Mouse (Mus musculus): ENCODE results near the gene Lhx1. TPM values are rescaled to one million over a fixed set of nuclear protein-coding genes. Genes with fewer than 3 reads are reported as not detected.

Gene Lhx1
- polyA plus RNA-seq, 1 experiment = 0.02 TPM

- WGBS = 87% methylated on average over 1 of the region's 1 CpGs
- no peak for DNase-seq (ENCODE audit: low read depth, low spot score)
Observed at GRCm38 (mm10) chr11:84512031-84512430, 13.3 kb downstream of the Lhx1 start.

DNA sequence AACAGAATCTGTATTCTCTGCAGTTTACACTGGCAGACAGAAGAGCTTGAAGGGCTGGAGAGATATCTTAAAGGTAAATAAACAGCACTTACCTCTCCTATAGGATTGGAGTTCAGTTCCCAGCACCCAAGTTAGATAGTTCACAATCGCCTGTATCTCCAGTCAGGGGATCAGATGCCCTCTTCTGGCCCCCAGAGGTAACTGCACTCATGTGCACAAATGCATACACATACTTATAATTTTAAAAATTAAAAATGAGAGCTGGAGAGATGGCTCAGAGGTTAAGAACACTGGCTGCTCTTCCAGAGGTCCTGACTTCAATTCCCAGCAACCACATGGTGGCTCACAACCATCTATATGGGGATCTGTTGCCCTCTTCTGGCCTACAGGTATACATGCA is 21.0 kb downstream of the Lhx1 start:
- no peak for DNase-seq (ENCODE audit: low read depth, low spot score)
- WGBS = 98% methylated on average over 1 of the region's 1 CpGs

DNA sequence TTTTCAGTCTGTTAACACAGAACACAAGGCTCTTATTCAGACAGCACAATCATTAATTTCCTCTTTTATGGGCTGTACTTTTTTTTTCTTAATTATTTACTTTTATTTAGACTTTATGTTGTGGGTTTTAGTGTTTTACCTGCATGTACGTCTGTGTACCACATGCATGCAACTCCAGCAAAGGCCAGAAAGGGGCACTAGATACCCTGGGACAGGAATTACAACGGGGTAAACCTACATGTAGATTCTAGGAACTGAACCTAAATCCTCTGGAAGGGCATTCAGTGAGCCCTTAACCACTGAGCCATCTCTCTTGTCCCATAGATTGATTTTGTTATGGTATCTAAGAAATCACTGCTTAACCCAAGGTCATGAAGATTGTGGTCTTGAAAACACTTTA is 27.4 kb downstream of the Lhx1 start:
- no peak for DNase-seq (ENCODE audit: low read depth, low spot score)
- 71% methylated on average over 2 of the region's 2 CpGs for WGBS

GRCm38 (mm10) chr11:84496901-84497300 is 28.4 kb downstream of the Lhx1 start:
- DNase-seq (ENCODE audit: low read depth, low spot score) = no peak

GRCm38 (mm10) chr11:84495774-84496173 is 29.6 kb downstream of the Lhx1 start:
- no peak for DNase-seq (ENCODE audit: low read depth, low spot score)
- WGBS = 92% methylated on average over 4 of the region's 4 CpGs

GRCm38 (mm10) chr11:84481661-84482060 is 43.7 kb downstream of the Lhx1 start:
- WGBS = 65% methylated on average over 7 of the region's 7 CpGs
- no peak for DNase-seq (ENCODE audit: low read depth, low spot score)

GRCm38 (mm10) chr11:84480451-84480850 is 44.9 kb downstream of the Lhx1 start:
- DNase-seq (ENCODE audit: low read depth, low spot score) = no peak
- 46% methylated on average over 3 of the region's 3 CpGs for WGBS

GRCm38 (mm10) chr11:84476641-84477040 is 48.7 kb downstream of the Lhx1 start:
- WGBS = 96% methylated on average over 2 of the region's 2 CpGs
- no peak for DNase-seq (ENCODE audit: low read depth, low spot score)

GRCm38 (mm10) chr11:84475991-84476390 is 49.3 kb downstream of the Lhx1 start:
- WGBS = 98% methylated on average over 4 of the region's 4 CpGs
- no peak for DNase-seq (ENCODE audit: low read depth, low spot score)

GRCm38 (mm10) chr11:84473093-84473667 is 52.2 kb downstream of the Lhx1 start:
- WGBS = 64% methylated on average over 4 of the region's 4 CpGs
- no peak for DNase-seq (ENCODE audit: low read depth, low spot score)

Other genes with a start within 250 kb of the Lhx1 start
- 4.1 and 7.0 TPM in 2 replicates for gene Aatf, start 12.0 kb downstream of the Lhx1 start, polyA plus RNA-seq (2012; rRNA removed)

Measured in large intestine, adult 2 months (tissue).